Mouse (Mus musculus) heart, postnatal 0 days (tissue): ENCODE results near the gene Mapkapk2.

Experiments used
- CTCF ChIP-seq: IDR thresholded peaks from 2 replicates; pipeline ENCODE4 v1.5.1; 2016; ENCODE audit warnings: antibody characterized with exemption, control low read depth, low read depth
- EP300 ChIP-seq: IDR thresholded peaks from 2 replicates; pipeline ENCODE4 v1.6.1; 2016; ENCODE audit warnings: antibody characterized with exemption, low read depth

GRCm38 (mm10) chr1:131030261-131030660, 67.4 kb downstream of the Mapkapk2 start:
- TF ChIP-seq CTCF (no peak), EP300 (no peak)
